Mouse (Mus musculus) adrenal gland (tissue): ENCODE data around the gene Tarbp1.

Experiments used
- intact Hi-C: fragments of 180-260 bp; cut with DNase I; formaldehyde crosslinking; loops from one replicate; pipeline ENCODE4 v1.15.1; 2025
- long read RNA-seq, 2 experiments: library from polyadenylated mRNA; unstranded; transcript quantifications; one replicate each; pipeline ENCODE4 v2.0.0; 2020; ENCODE audit warnings: borderline replicate concordance in 1 of 2; ENCODE audit not compliant: insufficient replicate concordance in 1 of 2

The Tarbp1 gene
- long read RNA-seq, experiment 1, result 0 reads
- long read RNA-seq, experiment 2, result 0 reads

DNA sequence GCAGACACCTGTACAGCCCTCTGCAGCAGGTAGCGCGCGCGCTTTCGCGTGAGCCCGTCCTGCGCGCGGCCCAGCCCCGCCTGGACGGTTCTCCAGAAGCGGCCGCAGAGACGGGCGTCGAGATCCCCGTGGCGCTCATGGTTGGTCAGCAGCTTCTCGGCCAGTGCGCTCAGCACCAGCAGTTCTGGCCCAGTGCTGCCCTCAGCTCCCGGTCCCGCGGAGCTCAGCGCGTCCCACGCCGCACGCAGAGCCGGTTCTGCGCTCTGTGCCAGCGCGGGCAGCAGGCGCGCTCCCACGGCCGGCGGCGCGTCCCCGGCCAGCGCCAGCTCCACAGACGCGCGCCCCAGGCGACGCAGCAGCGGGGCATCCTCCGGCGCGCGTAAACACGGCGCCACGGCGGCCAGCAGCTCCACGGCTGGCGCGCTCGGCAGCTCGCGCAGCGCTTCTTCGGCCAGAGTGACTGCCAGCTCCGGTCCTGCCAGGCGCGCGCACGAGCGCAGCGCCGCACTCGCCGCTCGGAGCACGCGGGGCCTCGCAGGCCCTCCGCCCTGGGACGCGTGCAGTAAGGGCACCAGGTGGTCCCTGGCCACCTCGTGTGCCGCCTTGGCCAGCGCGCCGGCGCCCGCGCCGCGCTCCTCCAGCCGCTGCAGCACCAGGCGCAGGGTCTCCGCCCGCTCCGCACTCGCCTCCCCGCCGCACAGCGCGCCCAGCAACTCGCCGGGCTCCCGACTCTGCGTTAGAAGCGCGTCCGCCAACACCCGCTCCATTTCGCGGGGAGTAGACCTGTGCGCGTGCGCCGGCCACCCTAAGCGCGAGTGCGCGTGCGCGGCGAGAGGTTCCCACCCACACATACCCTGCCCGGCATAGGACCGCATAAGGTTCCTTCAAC lies at the start of gene Tarbp1:
Gene Tarbp1, minus strand, starts transcription at position 767 of the 889 bp plus-strand sequence.
- intact Hi-C loops, result no loop called here

DNA sequence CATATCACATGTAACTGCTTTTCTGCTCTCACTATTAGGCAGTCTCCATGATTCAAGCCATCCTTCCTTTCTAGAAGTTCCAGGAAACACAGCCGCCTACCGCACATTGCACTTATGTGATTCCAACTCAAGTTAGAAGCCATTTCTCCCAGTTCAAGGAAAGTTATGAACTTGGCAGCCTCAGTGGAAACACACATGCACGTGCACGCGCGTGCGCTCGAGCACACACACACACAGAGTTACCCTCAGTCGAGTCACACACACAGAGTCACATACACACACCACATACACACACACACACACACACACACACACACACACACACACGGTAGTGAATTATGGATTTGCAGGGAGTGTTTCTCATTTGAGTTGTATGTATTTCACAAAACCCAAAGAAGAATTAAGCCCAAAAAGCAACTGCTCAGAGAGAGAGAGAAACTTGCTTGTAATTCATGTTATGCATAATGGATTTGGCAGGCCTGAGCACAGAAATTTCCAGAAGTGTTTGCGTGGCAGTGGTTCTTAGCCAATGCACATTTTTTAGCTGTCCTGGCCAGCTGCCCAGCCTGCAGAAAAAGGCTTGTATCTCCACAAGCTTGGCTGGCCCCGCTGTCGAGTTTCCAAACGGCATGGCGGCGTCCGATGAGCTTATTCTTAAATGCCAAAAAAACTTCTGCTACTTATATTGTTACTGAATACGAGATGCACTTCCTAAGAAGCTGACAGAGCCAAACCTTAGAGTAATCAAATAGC lies 49.5 kb upstream of the Tarbp1 start:
- intact Hi-C loops, result no loop called here

DNA sequence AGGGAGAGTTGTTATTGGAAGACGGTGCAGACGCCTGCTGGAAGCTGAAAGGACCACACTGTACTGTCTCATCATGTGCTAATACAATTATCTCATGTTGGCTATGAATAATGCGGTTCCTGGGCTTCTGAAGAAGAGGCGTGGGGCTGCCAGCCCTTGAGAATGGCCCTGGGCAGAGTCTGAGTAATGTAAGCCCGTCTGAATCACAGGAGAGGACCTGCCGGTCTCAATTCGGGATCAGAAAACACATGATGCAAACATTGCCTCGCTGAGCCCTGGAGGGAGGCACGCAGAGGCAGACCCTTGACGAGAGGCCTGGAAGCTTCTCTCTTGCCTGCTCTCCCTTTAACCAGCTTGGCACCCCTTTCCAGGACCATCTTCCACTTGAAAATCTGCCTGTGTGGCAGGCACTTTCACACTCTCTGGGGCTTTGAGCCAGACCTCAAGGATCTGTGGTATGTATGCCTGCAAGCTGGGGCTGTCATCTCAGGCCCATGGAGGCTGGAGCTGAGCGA lies 48.3 kb upstream of the Tarbp1 start:
- intact Hi-C loops, result no loop called here

DNA sequence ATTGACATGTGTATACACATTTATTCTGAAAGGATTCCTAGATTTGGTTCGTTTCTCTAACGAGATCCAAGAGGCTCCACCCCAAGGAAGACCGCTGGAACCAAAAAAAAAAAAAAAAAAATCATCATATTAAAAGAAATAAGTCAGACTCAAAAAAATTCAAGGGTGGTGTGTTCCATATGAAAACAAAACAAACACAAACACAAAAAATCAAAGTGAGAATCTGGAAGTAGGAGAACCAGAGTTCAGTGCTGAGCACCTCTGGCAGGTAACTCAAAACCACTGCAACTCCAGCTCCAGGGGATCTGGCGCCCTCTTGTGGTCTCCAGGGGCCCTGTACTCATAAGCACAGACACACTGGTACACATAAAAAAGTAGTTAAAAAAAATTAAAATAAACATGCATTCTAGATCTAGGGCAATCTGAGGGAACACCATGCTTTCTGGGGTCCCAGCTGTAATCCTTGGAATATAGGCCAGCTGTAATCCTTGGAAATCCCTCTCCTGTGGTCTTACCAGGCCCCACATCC lies 44.6 kb upstream of the Tarbp1 start:
- intact Hi-C loops, result loop anchor here (5.0 kb wide), 1 partner anchor 68 kb away; no protein-coding TSS in a partner anchor

DNA sequence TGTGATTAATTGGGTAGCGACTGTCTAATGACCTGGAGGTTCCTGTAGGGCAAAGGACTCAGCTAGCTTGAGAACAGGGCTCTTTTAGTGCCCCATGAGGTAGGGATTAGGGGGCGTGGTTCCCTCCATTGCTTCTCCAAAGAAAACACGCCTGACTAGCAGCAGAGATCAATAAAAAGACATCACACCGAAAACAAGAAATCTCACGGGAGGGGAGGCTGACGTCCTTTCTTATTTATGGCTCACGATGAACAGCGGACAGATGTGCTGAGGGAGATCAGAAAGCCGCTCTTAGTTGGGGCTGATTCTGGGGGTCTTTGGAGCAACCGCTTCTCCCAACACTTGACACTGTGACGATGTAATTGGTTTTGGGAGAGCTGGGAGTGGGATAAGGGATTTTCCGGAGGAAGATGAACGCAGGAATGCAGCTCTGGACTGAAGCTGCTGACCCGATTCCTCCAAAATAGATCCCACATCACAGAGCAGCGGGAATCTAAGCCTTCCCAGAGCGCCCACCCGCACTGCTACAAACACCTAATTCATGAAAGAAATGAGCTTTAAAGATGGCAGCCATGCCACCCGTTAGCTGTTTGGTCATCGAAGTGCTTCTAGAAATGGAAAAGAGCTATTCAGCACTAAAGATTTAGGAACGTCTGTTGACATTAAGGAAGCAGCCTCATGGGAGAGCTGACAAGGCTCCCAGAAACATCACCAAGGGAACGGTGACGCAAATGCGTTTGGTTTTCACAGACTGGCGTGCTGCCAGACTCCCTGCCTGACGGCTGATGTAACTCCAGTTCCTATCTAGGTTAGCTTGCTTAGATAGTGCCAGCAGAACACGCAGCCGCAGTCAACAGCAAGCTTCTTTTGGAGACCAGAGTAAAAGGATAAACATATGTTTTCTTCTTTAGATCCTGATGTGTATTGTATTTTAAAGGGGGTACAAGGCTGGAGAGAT lies 42.0 kb upstream of the Tarbp1 start:
- intact Hi-C loops, result loop anchor here (5.0 kb wide), 1 partner anchor 70 kb away; no protein-coding TSS in a partner anchor

DNA sequence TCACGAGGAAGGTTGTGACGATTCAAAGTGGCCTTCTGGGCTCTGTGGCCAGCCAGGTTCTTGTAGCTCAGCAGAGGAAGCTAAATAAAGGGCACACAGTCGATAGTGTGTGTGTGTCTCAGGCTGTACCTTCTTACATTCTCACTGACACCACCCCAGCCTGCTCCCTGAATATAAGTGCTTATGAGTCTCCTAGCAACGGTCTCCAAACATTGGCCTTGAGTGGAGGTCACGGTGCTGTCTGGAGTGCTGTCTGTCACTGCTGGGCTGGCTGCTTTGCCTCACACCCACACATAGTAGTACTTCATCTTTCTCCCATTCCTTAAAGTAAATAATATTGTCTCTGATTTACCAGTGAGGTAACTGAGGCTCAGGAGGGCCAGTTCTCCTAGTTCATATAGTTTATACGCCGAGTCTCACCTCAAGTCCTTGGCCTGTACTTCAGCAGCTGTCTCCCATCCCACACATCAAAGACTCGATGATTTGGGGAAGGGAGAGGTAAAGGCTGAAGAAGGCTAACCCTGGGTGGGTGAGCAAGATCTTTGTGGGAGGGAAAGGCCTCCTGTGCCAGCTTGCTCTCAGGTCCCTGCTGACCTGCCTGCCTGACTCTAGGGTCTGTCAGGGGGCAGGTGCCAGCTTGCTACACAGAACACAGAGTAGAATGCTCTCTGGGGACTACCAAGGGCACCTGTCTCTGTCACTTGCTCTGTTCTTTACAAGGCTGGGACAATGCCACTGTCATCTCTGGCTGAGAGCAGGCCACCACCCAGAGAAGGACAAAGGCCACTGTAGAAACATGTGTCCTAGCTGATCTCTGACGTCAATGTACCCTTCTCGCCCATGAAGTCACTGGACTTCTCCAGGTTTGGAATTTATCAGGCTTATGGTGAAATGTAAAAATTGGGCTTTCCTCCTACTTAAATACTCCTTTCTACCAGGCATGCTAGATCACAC lies 39.4 kb upstream of the Tarbp1 start:
- intact Hi-C loops, result no loop called here

DNA sequence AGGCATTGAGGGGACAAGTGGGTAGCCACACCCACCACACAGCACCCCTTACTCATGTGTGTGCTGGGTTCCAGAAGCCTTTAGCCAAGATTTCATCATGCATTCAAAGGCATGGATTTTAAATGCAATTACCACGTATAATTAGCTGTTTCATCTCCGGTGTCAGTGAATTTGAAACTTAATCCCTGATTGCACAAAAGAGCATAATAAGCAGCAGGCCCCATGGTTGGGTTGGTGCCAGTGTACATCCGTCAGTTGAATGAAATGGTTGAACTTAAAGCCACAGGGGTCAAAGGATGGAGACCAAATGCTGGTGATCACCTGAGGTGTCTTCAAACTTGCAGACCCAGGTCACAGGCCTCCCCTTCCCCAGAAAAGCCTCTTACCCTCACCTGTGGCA lies 36.0 kb upstream of the Tarbp1 start:
- intact Hi-C loops, result no loop called here

DNA sequence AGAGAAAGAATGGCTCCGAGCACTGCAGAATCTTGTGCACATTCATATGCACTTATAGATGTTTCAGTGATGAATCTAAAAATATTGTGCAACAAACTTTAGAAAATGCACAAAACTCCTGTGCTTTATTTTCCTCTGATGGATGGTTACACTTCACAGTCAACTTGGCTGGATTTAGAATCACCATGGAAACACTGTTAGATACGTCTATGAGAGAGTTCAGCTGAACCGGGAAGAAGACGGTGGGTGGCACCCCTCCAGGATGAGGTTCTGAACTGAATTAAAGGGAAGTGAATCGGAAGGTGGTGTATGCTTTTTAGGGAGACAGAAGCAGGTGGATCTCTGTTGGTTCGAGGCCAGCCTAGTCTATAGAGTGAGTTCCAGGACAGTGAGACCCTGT lies 34.8 kb upstream of the Tarbp1 start:
- intact Hi-C loops, result loop anchor here (10.0 kb wide), 1 partner anchor 225 kb away; no protein-coding TSS in a partner anchor

DNA sequence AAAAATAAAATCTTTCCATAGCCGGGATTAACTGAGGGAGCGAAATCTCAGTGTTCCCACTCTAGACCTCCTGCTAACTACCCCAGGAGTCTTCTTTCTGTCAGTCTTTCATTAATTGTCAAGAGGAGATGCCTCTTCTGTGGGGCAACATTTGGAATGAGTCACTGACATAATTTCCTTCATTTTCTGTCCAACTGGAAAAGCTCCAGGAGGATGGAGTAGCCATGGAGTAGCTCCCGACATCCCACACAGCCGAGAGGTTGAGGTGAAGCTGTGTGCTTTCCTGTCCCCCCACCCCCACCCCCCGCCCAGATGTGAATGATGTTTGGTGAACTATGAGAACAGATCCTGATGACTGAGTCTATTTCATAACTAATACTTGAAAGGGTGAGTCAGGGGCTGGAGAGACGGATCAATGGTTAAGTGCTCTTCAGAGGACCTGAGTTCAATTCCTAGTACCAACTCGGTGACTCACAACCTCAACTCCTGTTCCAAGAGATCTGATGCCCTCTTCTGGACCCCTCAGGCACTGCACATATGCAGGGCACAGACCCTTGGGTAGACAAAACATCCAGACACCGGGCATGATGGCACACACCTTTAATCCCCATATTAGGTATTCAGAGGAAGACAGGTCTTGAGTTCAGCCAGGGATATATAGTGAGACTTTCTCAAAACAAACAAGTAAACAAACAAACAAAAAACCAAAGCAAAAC lies 34.2 kb upstream of the Tarbp1 start:
- intact Hi-C loops, result loop anchor here (10.0 kb wide), 1 partner anchor 226 kb away; no protein-coding TSS in a partner anchor

DNA sequence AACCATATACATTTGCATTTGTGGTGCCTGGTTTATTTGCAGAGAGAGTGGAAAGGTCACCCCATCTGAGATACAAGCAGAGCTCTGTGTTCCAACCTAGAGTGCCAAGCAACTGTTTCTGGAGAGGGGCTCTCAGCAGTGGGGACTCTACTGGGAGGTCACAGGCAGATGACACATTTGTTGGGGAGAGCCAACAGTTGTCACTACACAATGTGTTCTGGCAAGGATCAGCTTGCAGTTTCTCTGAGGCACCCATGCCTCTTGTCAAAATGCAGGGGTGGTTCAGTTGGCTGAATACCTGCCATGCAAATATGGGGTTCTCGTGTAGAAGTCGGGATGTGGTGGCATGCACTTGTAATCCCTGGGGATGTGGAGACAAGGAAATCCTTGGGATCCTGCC lies 33.4 kb upstream of the Tarbp1 start:
- intact Hi-C loops, result loop anchor here (10.0 kb wide), 1 partner anchor 227 kb away; no protein-coding TSS in a partner anchor

DNA sequence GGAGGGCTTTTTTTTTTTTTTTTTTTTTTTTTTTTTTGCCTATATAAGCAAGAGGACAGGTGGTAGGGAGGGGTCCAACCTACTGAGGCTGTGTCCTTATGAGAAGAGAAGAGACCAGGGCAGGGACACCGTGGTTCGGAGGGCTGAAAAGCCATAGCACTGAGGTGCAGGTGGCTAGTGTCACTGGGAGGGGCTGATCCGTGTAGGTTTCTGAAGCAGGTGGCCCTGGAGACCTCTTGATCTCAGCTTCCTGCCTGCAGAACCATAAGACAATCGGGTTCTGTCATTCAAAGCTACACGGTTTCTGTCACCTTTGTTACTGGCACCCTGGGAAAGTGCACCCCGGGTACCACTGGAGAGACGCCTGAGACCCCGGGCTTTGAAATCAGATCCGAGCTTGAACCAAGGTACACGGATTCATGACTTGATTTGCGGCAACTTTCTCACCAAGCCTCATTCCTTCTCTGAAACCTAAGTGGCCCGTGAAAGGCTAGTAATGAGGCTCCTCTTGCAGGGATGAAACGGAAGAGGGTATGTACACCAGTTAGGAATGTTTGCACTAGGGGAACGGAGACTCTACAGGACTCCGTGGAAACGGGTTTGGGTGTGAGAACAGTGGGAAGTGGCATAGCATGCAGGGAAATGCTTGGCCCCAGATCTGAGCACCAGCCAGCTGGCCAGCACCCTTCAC lies 29.8 kb upstream of the Tarbp1 start:
- intact Hi-C loops, result loop anchor here (10.0 kb wide), 1 partner anchor 230 kb away; no protein-coding TSS in a partner anchor

DNA sequence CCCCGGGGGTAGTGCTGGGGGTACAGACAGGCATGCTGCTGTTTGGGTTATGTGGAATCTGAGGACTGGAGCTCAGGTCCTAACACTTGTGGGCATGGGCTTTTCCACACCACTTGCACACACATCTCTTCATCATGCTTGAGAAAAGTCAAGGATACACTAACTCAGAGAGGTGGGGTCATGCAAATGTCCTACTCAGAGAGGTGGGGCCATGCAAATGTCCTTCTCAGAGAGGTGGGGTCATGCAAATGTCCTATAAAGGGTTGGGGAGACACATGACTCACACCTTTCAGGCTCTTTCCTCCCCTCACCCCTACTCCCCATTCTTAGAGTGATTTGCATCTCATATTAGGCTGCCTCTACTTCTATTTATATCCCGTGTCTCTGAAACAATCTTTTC lies 27.9 kb upstream of the Tarbp1 start:
- intact Hi-C loops, result loop anchor here (10.0 kb wide), 1 partner anchor 232 kb away; no protein-coding TSS in a partner anchor

DNA sequence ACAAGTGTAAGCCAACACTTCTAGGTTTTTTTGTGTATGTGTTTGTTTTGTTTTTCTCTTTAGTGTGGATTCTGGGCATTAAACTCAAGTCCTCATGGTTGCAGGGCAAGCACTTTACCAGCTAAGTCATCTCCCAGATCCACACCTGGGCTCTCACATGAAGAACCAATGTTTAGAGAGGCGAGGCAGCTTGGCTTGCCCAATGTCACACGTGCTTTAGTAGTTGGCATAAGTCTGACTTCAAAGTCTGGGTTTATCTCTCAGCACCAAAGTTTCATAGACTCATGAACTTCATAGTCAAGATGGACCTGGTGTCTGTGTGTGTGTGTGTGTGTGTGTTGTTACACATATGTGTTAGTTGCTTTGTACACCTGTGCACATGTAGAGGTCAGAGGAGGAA lies 24.5 kb upstream of the Tarbp1 start:
- intact Hi-C loops, result loop anchor here (5.0 kb wide), 2 partner anchors 43 to 88 kb away; no protein-coding TSS in a partner anchor

DNA sequence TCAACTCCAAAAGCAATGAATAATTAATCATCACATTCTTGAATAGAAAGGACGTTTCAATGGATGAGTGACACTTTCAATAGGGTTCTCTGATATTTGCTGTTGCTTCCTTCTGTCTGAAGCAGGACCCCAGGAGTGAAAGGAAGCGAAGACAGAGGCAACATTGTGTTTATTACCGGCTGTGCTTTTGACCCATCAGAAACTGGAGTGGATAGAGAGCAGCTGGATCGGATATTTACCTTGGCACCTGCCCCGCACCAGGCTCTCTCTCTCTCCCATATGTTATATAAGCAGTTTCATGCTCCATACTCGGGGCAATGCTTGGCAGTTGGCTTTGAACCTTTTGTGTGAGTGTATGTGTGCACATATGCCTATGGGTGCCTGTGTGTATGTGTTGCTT lies 23.6 kb upstream of the Tarbp1 start:
- intact Hi-C loops, result loop anchor here (5.0 kb wide), 2 partner anchors 44 to 89 kb away; no protein-coding TSS in a partner anchor

DNA sequence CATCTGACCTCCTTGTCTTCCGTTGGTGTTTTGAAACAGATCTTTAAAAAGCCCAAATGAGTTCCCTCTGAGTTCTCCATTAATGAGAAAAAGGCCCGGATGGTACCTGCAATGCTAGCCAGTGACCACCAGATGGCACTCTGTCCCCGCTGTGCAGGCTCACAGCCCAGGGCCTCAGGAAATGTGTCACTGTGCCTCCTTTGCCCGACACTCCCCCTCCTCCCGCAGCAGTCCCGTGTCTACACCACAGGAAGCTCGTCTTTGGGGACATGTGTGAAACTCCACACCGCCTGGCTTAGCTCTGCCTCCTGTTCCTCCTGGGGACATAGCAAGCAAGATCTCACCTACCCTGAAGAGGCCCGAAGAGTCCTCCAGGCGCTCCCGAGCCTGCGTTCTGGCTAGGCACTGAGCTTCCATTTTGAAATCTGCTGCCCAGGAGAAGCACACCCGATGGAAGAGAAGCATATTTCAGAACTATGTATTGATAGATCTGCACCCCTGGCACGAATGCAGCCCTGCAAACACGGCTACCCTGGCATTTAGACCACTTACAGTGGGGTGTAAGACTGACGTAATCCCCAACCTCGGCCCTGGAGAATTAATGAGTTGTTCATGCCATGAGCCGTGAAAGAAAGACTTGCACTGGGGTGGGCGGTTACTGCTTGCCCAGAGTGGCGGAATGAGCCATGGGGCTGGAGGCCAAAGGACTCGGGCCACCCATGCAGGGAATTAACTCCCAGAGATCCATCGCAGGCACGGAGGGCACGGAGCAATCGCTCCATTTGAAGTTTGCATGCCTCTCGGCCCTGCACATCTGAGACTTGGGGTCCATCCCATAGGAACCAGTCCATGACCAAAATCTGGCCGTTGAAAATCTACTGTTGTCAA lies 22.9 kb upstream of the Tarbp1 start:
- intact Hi-C loops, result loop anchor here (2.0 to 5.0 kb wide), 3 partner anchors 45 to 423 kb away; no protein-coding TSS in a partner anchor

DNA sequence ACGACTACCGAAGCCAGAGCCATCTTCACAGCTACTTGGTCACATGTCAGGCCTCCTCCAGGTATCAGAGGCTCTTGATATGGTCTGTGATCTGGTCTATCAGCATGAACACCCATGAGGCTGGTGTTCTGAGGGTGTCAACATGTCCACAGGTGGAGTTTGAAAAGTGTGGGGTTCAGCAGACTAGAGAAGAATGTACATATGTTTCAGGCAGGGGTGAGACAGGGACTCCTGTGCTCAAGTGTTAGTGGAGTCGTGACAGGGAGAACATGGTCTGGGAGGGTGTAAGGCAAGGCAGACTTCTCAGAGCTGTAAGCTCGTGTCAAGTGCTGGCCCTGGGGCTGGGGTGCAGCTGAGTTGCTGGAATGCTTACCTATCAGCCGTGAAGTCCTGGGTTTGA lies 22.1 kb upstream of the Tarbp1 start:
- intact Hi-C loops, result loop anchor here (2.0 to 5.0 kb wide), 3 partner anchors 45 to 424 kb away; no protein-coding TSS in a partner anchor
